Mouse (Mus musculus): ENCODE measurements around the gene Catsper4. TPM values are rescaled to one million over a fixed set of nuclear protein-coding genes. Genes with fewer than 3 reads are reported as not detected.

The Catsper4 gene
- total RNA-seq, 1 experiment from 2014 or later, result not detected

DNA sequence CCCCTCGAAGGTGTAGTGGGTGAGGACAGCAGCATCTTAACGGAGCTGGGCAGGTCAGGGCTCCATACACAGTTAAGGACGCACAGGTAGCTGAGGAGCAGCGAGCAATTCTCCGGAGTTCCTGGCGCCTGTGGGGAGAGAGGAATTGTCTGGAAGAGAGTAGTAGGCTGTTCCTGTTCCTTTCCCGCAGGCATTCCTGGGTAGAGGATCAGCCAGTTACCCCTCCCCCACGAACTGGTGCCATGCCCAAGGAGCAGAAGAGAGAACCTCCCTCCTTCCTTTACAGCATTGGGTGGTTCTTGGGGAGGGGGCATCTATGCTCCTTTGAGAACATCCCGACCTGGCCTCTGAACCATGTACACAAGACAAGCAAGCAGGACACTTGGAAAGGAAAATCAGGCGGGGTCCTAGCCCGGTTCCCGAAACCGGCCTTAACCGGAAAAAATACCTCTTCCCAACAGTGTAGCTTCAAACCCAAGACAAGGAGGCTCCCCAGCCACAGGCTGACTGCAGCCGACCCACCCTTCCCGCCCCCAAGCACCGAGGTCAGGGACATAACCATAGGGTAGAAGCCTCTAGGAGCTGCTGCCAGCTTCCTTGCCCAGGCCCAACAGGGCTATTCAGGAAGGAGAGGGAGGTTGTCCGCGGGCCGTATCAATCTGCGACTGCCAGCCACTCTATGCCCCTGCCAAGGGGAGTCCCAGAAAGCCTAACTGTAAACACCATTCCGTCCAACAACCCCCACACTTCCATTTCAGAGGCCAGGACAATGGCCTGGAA is 25.1 kb upstream of the Catsper4 start:
- no peak for ATAC-seq (replicated peaks in 1 of 2; ENCODE audit: insufficient read depth in 1 of 2, low FRiP score in 2 of 2, low TSS enrichment in 1 of 2, low read depth in 1 of 2, poor library complexity in 2 of 2, severe bottlenecking in 2 of 2)

DNA sequence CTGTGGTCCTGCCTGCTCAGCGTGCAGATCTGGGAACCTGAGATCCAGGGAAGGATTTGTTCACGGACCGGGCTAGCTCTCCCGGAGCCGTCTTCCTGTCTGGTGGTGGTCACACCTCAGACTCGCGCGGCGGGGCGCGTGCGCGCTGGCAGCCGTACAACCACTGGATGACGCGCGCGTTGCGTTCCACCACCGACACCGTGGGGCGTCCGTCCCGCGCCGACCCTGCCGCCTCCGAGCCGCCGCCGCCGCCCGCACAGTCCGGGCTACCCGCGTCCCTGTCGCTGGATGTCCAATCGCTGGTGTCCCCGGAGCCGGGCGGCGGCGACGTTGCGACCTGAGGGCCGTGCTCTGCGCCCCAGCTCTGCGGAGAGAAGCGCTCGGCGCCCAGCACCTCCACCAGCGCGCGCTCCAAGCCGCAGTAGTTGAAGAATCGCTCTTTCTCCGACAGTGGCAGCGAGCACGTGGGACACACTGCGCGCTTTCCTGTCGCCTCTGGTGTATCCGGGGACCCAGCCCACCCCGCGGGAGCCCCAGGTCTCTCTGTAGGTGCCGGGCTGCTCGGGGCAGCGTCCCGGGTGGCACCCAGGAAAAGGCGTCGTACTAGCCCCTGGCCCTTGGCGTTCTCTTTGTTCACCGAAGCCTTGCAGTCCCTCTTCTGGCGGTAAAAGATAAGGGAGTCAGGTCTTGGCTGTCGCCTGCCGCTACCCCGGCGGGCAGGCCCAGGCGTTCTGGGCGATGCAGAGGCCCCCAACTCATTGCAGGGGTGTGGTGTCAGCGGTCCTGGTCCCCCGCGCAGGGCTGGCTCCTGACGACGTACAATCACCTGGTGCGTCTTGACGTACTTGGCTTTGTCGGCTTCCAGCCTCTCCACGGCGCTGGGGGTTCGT is 24.3 kb upstream of the Catsper4 start:
- 0 out of 4 replicates have a peak, but pooled peaks of 1 of the 2 experiments have one; percentile 3 for ATAC-seq (replicated peaks in 1 of 2; ENCODE audit: insufficient read depth in 1 of 2, low FRiP score in 2 of 2, low TSS enrichment in 1 of 2, low read depth in 1 of 2, poor library complexity in 2 of 2, severe bottlenecking in 2 of 2)

- no peak for ATAC-seq (replicated peaks in 1 of 2; ENCODE audit: insufficient read depth in 1 of 2, low FRiP score in 2 of 2, low TSS enrichment in 1 of 2, low read depth in 1 of 2, poor library complexity in 2 of 2, severe bottlenecking in 2 of 2)
These were observed 23.7 kb upstream of the Catsper4 start for GRCm38 (mm10) chr4:134250930-134251240.

DNA sequence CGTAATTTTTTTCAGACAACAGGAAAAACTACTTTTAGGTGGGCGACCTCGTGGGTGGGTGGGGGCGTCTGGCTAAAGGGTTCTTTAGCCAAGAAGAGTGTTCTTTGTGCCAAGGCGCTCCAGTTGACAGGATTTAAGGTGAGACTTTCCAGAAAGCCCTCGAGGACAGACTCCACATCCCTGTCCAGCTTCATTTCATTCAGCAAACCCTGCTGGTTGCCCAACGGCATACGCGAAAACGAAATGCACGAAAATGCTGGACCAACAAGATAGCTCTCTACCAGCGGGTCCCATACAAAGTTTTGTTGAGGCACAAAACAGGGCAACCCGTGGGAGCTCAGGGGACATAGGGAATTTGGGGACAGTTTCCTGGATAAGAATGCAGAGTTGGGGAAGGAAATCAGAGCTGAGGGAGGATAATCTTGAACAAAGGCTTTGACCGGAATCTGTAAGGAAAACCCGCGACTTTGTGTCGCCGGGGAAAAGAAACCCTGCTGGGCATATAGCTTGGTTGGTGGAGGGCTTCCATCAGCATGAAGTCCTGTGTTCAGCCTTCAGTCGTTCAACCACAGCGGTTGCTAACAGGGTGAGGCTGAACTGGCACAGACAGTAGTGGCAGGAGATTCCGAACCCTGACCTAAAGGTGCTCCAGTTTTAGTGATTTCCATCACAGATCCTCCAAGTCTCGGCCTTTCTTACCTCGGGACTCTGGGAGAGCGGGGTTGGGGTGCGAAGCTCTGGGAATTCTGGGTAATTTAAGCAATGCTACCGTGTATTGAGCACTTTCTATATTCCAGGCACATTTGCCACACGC is 23.1 kb upstream of the Catsper4 start:
- ATAC-seq (replicated peaks in 1 of 2; ENCODE audit: insufficient read depth in 1 of 2, low FRiP score in 2 of 2, low TSS enrichment in 1 of 2, low read depth in 1 of 2, poor library complexity in 2 of 2, severe bottlenecking in 2 of 2), result no peak

- peak; percentile 15 to 24; a peak in 1 of 4 replicates for ATAC-seq (replicated peaks in 1 of 2; ENCODE audit: insufficient read depth in 1 of 2, low FRiP score in 2 of 2, low TSS enrichment in 1 of 2, low read depth in 1 of 2, poor library complexity in 2 of 2, severe bottlenecking in 2 of 2)
These were observed 22.5 kb upstream of the Catsper4 start for GRCm38 (mm10) chr4:134249651-134250050.

- ATAC-seq (replicated peaks in 1 of 2; ENCODE audit: insufficient read depth in 1 of 2, low FRiP score in 2 of 2, low TSS enrichment in 1 of 2, low read depth in 1 of 2, poor library complexity in 2 of 2, severe bottlenecking in 2 of 2), result no peak
These were observed 19.6 kb upstream of the Catsper4 start, which contains the start of gene Gm30191 for GRCm38 (mm10) chr4:134246719-134247258. TSS of gene Gm30191 (plus strand) at chr4:134246935.

GRCm38 (mm10) chr4:134246256-134246655 is 19.1 kb upstream of the Catsper4 start:
- no peak for ATAC-seq (replicated peaks in 1 of 2; ENCODE audit: insufficient read depth in 1 of 2, low FRiP score in 2 of 2, low TSS enrichment in 1 of 2, low read depth in 1 of 2, poor library complexity in 2 of 2, severe bottlenecking in 2 of 2)

DNA sequence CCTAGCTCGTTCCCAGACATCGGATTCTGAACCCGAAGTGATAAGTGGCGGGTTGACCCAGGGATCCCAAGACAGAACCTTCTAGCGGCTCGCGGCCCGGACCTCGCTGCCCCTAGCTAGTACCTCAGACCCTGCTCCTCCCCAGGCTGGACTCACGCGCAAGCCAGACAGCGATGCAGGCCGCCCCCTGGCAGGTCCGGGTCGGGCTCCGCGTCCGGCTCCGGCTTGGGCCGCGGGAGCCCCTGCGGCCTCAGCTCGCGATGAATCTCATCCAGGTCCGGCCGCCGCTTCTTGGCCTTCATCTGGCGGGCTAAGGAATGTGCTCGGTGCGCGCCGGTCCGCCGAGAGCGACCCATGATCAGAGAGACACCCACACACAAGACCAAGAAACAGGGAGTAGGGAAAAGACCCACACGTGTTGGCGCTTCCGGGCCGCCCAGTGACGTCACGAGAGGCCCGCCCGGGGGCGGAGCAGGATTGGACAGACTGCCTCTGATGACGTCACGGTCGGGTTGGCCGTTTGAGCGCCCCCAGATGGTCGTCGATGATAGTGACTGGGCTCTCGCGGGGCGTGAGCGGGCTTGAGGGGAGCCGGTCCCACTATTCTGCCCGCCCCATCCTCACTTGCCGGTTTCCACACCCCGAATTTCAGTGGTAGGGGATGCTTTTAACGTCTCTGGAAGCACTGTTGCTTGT is 18.1 kb upstream of the Catsper4 start, which contains the start of gene Zfp593:
TSS of gene Zfp593 (minus strand) at position 445 of the 696 bp plus-strand sequence.
- peak; percentile 75 to 78 for ATAC-seq (replicated peaks in 1 of 2; ENCODE audit: insufficient read depth in 1 of 2, low FRiP score in 2 of 2, low TSS enrichment in 1 of 2, low read depth in 1 of 2, poor library complexity in 2 of 2, severe bottlenecking in 2 of 2)

DNA sequence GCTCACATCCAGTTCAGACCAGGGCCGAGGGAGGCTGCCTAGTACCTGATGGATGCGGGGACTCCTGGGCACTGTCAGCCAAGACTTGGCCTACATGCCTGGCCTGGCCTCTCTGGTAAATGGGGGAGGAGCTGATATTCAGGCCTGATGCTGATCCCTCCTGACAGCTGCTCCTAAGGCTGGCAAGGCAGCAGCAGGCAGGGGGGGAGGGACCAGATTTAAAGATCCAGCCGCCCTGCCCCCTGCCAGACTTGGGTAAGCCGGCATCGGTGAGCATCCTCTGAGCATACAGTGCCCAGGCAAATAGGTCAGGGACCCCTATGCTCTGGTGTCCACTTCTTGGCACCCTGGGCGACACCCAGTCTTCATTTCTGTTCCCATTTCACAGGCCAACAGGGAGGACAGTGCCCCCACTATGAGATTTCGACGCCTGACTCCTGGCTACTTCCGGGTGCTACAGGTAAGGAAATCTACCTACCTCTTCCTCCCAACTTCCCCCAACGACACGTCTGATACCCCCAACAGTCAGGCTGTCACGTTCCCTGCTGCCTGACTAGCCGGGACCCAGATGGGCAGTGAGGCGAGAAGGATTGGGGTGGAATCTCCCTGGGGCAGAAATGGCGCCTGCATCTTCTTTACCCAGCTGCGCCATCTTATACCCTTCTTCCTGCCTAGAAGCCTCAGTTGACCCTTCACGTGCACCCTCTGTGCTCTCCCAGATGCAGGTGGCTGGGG is 16.5 kb upstream of the Catsper4 start, which contains the start of gene E130218I03Rik:
TSS of gene E130218I03Rik (plus strand) at position 147 of the 735 bp plus-strand sequence.
- no peak for ATAC-seq (replicated peaks in 1 of 2; ENCODE audit: insufficient read depth in 1 of 2, low FRiP score in 2 of 2, low TSS enrichment in 1 of 2, low read depth in 1 of 2, poor library complexity in 2 of 2, severe bottlenecking in 2 of 2)

GRCm38 (mm10) chr4:134238686-134239085 is 11.5 kb upstream of the Catsper4 start:
- ATAC-seq (replicated peaks in 1 of 2; ENCODE audit: insufficient read depth in 1 of 2, low FRiP score in 2 of 2, low TSS enrichment in 1 of 2, low read depth in 1 of 2, poor library complexity in 2 of 2, severe bottlenecking in 2 of 2), result no peak

GRCm38 (mm10) chr4:134238279-134238651 is 11.1 kb upstream of the Catsper4 start, which contains the start of gene Cnksr1:
TSS of gene Cnksr1 (minus strand) at chr4:134238399.
- peak in 1 of 2 experiments; percentile 10; a peak in 1 of 4 replicates for ATAC-seq (replicated peaks in 1 of 2; ENCODE audit: insufficient read depth in 1 of 2, low FRiP score in 2 of 2, low TSS enrichment in 1 of 2, low read depth in 1 of 2, poor library complexity in 2 of 2, severe bottlenecking in 2 of 2)

DNA sequence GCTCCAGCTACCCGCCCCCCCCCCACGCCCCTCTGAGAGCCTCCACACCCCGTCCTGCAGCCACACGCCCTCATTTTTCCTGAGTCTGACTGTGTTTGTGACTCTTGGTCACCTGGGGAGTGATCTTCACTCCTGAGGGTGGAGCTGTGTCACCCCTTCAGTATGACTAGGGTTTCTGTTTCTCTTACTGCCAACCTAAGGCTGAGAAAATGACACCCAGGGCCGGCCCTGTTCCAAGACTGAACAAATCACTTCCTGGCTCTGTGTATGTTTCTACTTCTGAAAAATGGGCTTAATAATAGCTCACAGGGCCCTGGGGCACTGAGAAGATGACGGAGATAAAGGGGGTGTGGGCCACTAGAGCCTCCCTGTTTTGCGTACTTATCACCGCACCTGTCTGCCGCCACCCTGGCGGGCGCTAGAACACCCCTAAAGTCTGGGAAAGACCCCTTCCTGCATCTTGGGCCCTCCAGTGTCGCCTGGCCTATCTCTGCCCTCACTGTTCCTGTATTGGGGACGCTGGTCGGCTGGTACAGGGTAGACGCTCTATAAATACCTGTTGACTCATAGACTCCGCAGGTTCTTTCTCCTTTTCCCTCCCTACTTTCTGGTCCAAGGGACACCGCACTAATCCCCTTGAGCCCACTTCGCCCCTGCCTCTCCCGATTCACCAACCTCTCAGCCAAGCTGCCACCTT is 10.5 kb upstream of the Catsper4 start:
- ATAC-seq (replicated peaks in 1 of 2; ENCODE audit: insufficient read depth in 1 of 2, low FRiP score in 2 of 2, low TSS enrichment in 1 of 2, low read depth in 1 of 2, poor library complexity in 2 of 2, severe bottlenecking in 2 of 2), result no peak

- no peak for ATAC-seq (replicated peaks in 1 of 2; ENCODE audit: insufficient read depth in 1 of 2, low FRiP score in 2 of 2, low TSS enrichment in 1 of 2, low read depth in 1 of 2, poor library complexity in 2 of 2, severe bottlenecking in 2 of 2)
These were observed 7.7 kb upstream of the Catsper4 start for GRCm38 (mm10) chr4:134234876-134235275.

GRCm38 (mm10) chr4:134230431-134230830 is 3.2 kb upstream of the Catsper4 start:
- ATAC-seq (replicated peaks in 1 of 2; ENCODE audit: insufficient read depth in 1 of 2, low FRiP score in 2 of 2, low TSS enrichment in 1 of 2, low read depth in 1 of 2, poor library complexity in 2 of 2, severe bottlenecking in 2 of 2), result no peak

- no peak for ATAC-seq (replicated peaks in 1 of 2; ENCODE audit: insufficient read depth in 1 of 2, low FRiP score in 2 of 2, low TSS enrichment in 1 of 2, low read depth in 1 of 2, poor library complexity in 2 of 2, severe bottlenecking in 2 of 2)
These were observed 4.2 kb downstream of the Catsper4 start for GRCm38 (mm10) chr4:134222793-134223600.

All from hematopoietic stem cell, adult 5-6 weeks (primary cell).